Mouse (Mus musculus): ENCODE results near the gene Golga5. TPM values are rescaled to one million over a fixed set of nuclear protein-coding genes. Genes with fewer than 3 reads are reported as not detected.

Gene Golga5
- polyA plus RNA-seq, 1 experiment from 2014 or later, result 30.2 TPM

GRCm38 (mm10) chr12:102499210-102499609 lies 30.3 kb downstream of the Golga5 start:
- Histone ChIP-seq H3K4me3 (no peak overlapping the region), H3K27ac (no peak overlapping the region), H3K36me3 (peaks cover 49% of the 10 kb centered on the region), H3K4me1 (replicated peaks) (no peaks in the 10 kb centered on the region), H3K9me3 (no peaks in the 10 kb centered on the region), H3K27me3 (no peaks in the 10 kb centered on the region), H3K9ac (no peak overlapping the region), H3K4me2 (no peak overlapping the region)
- ATAC-seq (ENCODE audit: low FRiP score), result no peak
- 94% methylated on average over 5 of the region's 5 CpGs for WGBS

GRCm38 (mm10) chr12:102499723-102500122 lies 30.8 kb downstream of the Golga5 start:
- Histone ChIP-seq H3K27ac (no peak overlapping the region), H3K27me3 (no peaks in the 10 kb centered on the region), H3K4me2 (no peak overlapping the region), H3K36me3 (peaks cover 47% of the 10 kb centered on the region), H3K4me1 (replicated peaks) (no peaks in the 10 kb centered on the region), H3K9ac (no peak overlapping the region), H3K4me3 (no peak overlapping the region), H3K9me3 (no peaks in the 10 kb centered on the region)
- WGBS, result 75% methylated on average over 4 of the region's 4 CpGs
- no peak for ATAC-seq (ENCODE audit: low FRiP score)

- Histone ChIP-seq H3K4me1 (replicated peaks) (no peaks in the 10 kb centered on the region), H3K4me3 (no peak overlapping the region), H3K9me3 (no peaks in the 10 kb centered on the region), H3K4me2 (no peak overlapping the region), H3K27ac (no peak overlapping the region), H3K36me3 (peaks cover 37% of the 10 kb centered on the region), H3K27me3 (no peaks in the 10 kb centered on the region), H3K9ac (no peak overlapping the region)
- WGBS, result 90% methylated on average over 2 of the region's 2 CpGs
- ATAC-seq (ENCODE audit: low FRiP score), result no peak
These were observed 32.1 kb downstream of the Golga5 start for GRCm38 (mm10) chr12:102501038-102501437.

GRCm38 (mm10) chr12:102501848-102502595 lies 33.1 kb downstream of the Golga5 start:
- no peak for ATAC-seq (ENCODE audit: low FRiP score)
- peaks cover 27% of the 10 kb centered on the region for H3K36me3 ChIP-seq
- no peak overlapping the region for H3K9ac ChIP-seq
- H3K9me3 ChIP-seq, result no peaks in the 10 kb centered on the region
- no peak overlapping the region for H3K27ac ChIP-seq
- no peak overlapping the region for H3K4me2 ChIP-seq
- H3K4me1 ChIP-seq (replicated peaks), result no peaks in the 10 kb centered on the region
- no peaks in the 10 kb centered on the region for H3K27me3 ChIP-seq
- 86% methylated on average over 8 of the region's 8 CpGs for WGBS
- H3K4me3 ChIP-seq, result no peak overlapping the region

- no peak overlapping the region for H3K27ac ChIP-seq
- H3K4me2 ChIP-seq, result no peak overlapping the region
- 64% methylated on average over 9 of the region's 9 CpGs for WGBS
- H3K27me3 ChIP-seq, result no peaks in the 10 kb centered on the region
- no peaks in the 10 kb centered on the region for H3K4me1 ChIP-seq (replicated peaks)
- no peak for ATAC-seq (ENCODE audit: low FRiP score)
- H3K9me3 ChIP-seq, result no peaks in the 10 kb centered on the region
- H3K9ac ChIP-seq, result no peak overlapping the region
- 0 out of 2 replicates have a peak, but pooled peaks cover 2% of the 10 kb centered on the region for H3K36me3 ChIP-seq
- H3K4me3 ChIP-seq, result no peak overlapping the region
These were observed 36.3 kb downstream of the Golga5 start for GRCm38 (mm10) chr12:102505131-102505713.

- Histone ChIP-seq H3K27me3 (no peaks in the 10 kb centered on the region), H3K36me3 (no peaks in the 10 kb centered on the region), H3K9me3 (no peaks in the 10 kb centered on the region), H3K4me2 (no peak overlapping the region), H3K9ac (no peak overlapping the region), H3K4me1 (replicated peaks) (peaks cover 4% of the 10 kb centered on the region), H3K27ac (no peak overlapping the region), H3K4me3 (no peak overlapping the region)
- ATAC-seq (ENCODE audit: low FRiP score), result no peak
- WGBS, result 95% methylated on average over 7 of the region's 7 CpGs
These were observed 37.0 kb downstream of the Golga5 start for GRCm38 (mm10) chr12:102505949-102506348.

GRCm38 (mm10) chr12:102511363-102511762 lies 42.4 kb downstream of the Golga5 start:
- Histone ChIP-seq H3K36me3 (no peaks in the 10 kb centered on the region), H3K27me3 (no peaks in the 10 kb centered on the region), H3K4me3 (no peak overlapping the region), H3K4me2 (no peak overlapping the region), H3K9me3 (no peaks in the 10 kb centered on the region), H3K27ac (peak overlapping the region; percentile 74), H3K4me1 (replicated peaks) (peaks cover 19% of the 10 kb centered on the region), H3K9ac (no peak overlapping the region)
- peak; percentile 85 for ATAC-seq (ENCODE audit: low FRiP score)
- WGBS, result 22% methylated on average over 3 of the region's 3 CpGs

GRCm38 (mm10) chr12:102514151-102514550 lies 45.2 kb downstream of the Golga5 start:
- Histone ChIP-seq H3K27me3 (no peaks in the 10 kb centered on the region), H3K9ac (no peak overlapping the region), H3K27ac (no peak overlapping the region), H3K4me1 (replicated peaks) (peaks cover 19% of the 10 kb centered on the region), H3K4me3 (no peak overlapping the region), H3K9me3 (no peaks in the 10 kb centered on the region), H3K36me3 (no peaks in the 10 kb centered on the region), H3K4me2 (no peak overlapping the region)
- WGBS, result 64% methylated on average over 6 of the region's 6 CpGs
- ATAC-seq (ENCODE audit: low FRiP score), result no peak

GRCm38 (mm10) chr12:102514751-102515150 lies 45.8 kb downstream of the Golga5 start:
- Histone ChIP-seq H3K27me3 (no peaks in the 10 kb centered on the region), H3K9me3 (no peaks in the 10 kb centered on the region), H3K9ac (no peak overlapping the region), H3K36me3 (no peaks in the 10 kb centered on the region), H3K4me3 (no peak overlapping the region), H3K4me1 (replicated peaks) (peaks cover 19% of the 10 kb centered on the region), H3K4me2 (no peak overlapping the region), H3K27ac (no peak overlapping the region)
- ATAC-seq (ENCODE audit: low FRiP score), result no peak
- WGBS, result 70% methylated on average over 6 of the region's 6 CpGs

- Histone ChIP-seq H3K9me3 (no peaks in the 10 kb centered on the region), H3K4me3 (no peak overlapping the region), H3K4me1 (replicated peaks) (peaks cover 13% of the 10 kb centered on the region), H3K4me2 (no peak overlapping the region), H3K27ac (no peak overlapping the region), H3K27me3 (no peaks in the 10 kb centered on the region), H3K9ac (no peak overlapping the region), H3K36me3 (no peaks in the 10 kb centered on the region)
- 83% methylated on average over 4 of the region's 4 CpGs for WGBS
- ATAC-seq (ENCODE audit: low FRiP score), result no peak
These were observed 47.2 kb downstream of the Golga5 start for GRCm38 (mm10) chr12:102516151-102516550.

GRCm38 (mm10) chr12:102517647-102518046 lies 48.7 kb downstream of the Golga5 start:
- ATAC-seq (ENCODE audit: low FRiP score), result no peak
- H3K4me3 ChIP-seq, result no peak overlapping the region
- no peaks in the 10 kb centered on the region for H3K9me3 ChIP-seq
- H3K4me1 ChIP-seq (replicated peaks), result peaks cover 11% of the 10 kb centered on the region; the same call in 1 of the 2 replicates
- H3K9ac ChIP-seq, result no peak overlapping the region
- H3K36me3 ChIP-seq, result no peaks in the 10 kb centered on the region
- H3K27me3 ChIP-seq, result no peaks in the 10 kb centered on the region
- no peak overlapping the region for H3K27ac ChIP-seq
- H3K4me2 ChIP-seq, result no peak overlapping the region
- 77% methylated on average over 13 of the region's 13 CpGs for WGBS

GRCm38 (mm10) chr12:102519929-102520720 lies 51.2 kb downstream of the Golga5 start:
- H3K36me3 ChIP-seq, result no peaks in the 10 kb centered on the region
- no peaks in the 10 kb centered on the region for H3K9me3 ChIP-seq
- H3K4me2 ChIP-seq, result no peak overlapping the region
- 88% methylated on average over 12 of the region's 12 CpGs for WGBS
- no peak overlapping the region for H3K4me3 ChIP-seq
- H3K27ac ChIP-seq, result no peak overlapping the region
- H3K27me3 ChIP-seq, result no peaks in the 10 kb centered on the region
- H3K4me1 ChIP-seq (replicated peaks), result peaks cover 7% of the 10 kb centered on the region; the same call in 1 of the 2 replicates
- ATAC-seq (ENCODE audit: low FRiP score), result no peak
- no peak overlapping the region for H3K9ac ChIP-seq
